Mouse (Mus musculus): Measurements from ENCODE around the gene Ly6c1. TPM values are rescaled to one million over a fixed set of nuclear protein-coding genes. Genes with fewer than 3 reads are reported as not detected.
"Not testable (repeated sequence)": the region's sequence is repeated elsewhere in the genome, so short reads cannot be mapped to it uniquely, and the experiment has no call there.

The Ly6c1 gene
- 0.33 and 0.61 TPM in 2 replicates for polyA plus RNA-seq (2016; fragmentation: Nextera tagmentation; extraction: Ambion mirVana)

DNA sequence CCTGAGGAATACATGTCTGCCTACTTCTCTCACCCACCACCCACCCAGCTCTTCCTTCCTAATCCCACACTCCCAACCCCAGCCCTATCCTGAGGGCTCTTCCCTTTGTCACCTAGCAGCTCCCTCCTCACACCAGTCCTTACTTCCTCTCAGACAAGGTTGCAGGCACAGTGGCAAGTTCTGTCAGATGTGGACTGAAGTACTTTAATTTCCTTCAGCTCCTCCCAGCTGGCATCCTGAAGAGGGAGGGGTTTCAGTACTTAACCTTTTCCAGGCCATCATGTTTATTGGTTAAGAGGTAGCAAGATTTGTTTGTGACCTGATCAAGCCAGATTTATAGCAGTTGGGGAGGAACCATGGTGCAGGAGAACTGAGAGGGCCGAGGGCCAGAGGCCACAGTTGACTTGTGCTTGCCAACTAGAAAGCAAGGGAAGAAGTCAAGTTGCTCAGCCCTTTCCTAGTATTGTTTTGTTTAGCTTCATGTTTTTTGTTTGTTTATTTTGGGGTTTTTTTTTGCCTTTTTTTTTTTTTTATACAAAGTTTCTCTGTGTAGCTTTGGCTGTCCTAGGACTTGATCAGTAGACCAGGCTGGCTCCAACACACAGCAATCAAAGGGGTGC is at the start of gene Ly6c1:
Gene Ly6c1, minus strand, starts transcription at position 189 of the 620 bp plus-strand sequence.
- not testable (repeated sequence) for ATAC-seq; H3K4me1 ChIP-seq; H3K9me3 ChIP-seq (replicated peaks); H3K27me3 ChIP-seq (replicated peaks); H3K4me3 ChIP-seq; H3K36me3 ChIP-seq; H3K9ac ChIP-seq; H3K4me2 ChIP-seq; H3K27ac ChIP-seq
- 44% methylated on average over 1 of the region's 1 CpGs for WGBS (ENCODE audit: insufficient replicate concordance)

- not testable (repeated sequence) for H3K27ac ChIP-seq; H3K4me3 ChIP-seq; H3K9me3 ChIP-seq (replicated peaks); H3K4me2 ChIP-seq; H3K36me3 ChIP-seq; H3K9ac ChIP-seq; H3K4me1 ChIP-seq; H3K27me3 ChIP-seq (replicated peaks); ATAC-seq
- WGBS (ENCODE audit: insufficient replicate concordance) = 2% methylated on average over 2 of the region's 2 CpGs
Observed at GRCm38 (mm10) chr15:75088041-75088440, 39.4 kb upstream of the Ly6c1 start.

DNA sequence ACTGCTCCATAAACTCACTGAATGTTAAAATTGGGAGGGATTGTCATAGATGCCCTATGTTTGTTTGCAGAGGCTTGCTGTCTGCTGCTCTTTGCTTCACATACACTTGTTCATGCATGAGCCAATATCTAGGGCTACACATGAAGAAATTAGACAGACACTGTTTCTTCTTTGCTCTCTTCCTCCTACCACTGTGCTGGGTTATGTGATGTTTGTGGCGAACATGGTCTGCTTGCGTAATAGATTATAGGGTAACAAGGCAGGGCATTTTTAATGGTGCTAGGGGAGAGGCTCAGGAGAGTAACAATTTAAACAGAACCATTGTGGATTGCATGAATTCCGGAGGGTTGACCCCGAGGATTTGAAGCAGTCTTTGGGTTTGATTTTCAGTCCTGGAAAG is 21.3 kb upstream of the Ly6c1 start:
- H3K4me3 ChIP-seq = no peak overlapping the region
- no peaks in the 10 kb centered on the region for H3K4me1 ChIP-seq
- H3K4me2 ChIP-seq = no peak overlapping the region
- no peak overlapping the region for H3K27ac ChIP-seq
- H3K36me3 ChIP-seq = no peaks in the 10 kb centered on the region
- no peaks in the 10 kb centered on the region for H3K27me3 ChIP-seq (replicated peaks)
- H3K9me3 ChIP-seq (replicated peaks) = no peaks in the 10 kb centered on the region
- no peak for ATAC-seq
- no peak overlapping the region for H3K9ac ChIP-seq
- WGBS (ENCODE audit: insufficient replicate concordance) = 65% methylated on average over 4 of the region's 4 CpGs

GRCm38 (mm10) chr15:75062030-75062574 is 13.5 kb upstream of the Ly6c1 start:
- 21% methylated on average over 6 of the region's 6 CpGs for WGBS (ENCODE audit: insufficient replicate concordance)
- not testable (repeated sequence) for ATAC-seq; H3K9ac ChIP-seq; H3K4me1 ChIP-seq; H3K27ac ChIP-seq; H3K4me3 ChIP-seq; H3K9me3 ChIP-seq (replicated peaks); H3K27me3 ChIP-seq (replicated peaks); H3K4me2 ChIP-seq; H3K36me3 ChIP-seq

DNA sequence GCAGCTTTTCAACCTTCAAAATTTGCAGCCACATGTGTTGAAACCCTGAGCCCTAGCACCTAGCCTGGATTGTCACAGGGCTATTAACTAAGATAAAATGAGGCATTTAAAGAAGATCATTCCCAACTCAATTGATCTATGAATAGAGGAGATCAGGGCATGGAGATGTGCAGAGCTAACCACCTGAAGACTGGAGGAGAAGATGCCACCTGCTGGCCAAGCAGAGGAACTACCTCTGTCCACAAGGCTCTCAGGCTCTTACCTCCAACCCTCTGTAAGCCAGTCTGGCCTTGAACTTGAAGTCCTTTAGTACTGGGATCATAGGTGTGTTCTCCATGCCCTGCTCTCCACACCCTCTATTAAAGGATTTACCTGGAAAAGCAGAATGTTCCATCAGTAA is 11.9 kb upstream of the Ly6c1 start:
- no peak for ATAC-seq
- H3K9me3 ChIP-seq (replicated peaks) = no peaks in the 10 kb centered on the region
- H3K4me3 ChIP-seq = no peak overlapping the region
- H3K36me3 ChIP-seq = no peaks in the 10 kb centered on the region
- no peak overlapping the region for H3K9ac ChIP-seq
- no peak overlapping the region for H3K4me2 ChIP-seq
- H3K27ac ChIP-seq = no peak overlapping the region
- H3K4me1 ChIP-seq = no peaks in the 10 kb centered on the region
- no peaks in the 10 kb centered on the region for H3K27me3 ChIP-seq (replicated peaks)

DNA sequence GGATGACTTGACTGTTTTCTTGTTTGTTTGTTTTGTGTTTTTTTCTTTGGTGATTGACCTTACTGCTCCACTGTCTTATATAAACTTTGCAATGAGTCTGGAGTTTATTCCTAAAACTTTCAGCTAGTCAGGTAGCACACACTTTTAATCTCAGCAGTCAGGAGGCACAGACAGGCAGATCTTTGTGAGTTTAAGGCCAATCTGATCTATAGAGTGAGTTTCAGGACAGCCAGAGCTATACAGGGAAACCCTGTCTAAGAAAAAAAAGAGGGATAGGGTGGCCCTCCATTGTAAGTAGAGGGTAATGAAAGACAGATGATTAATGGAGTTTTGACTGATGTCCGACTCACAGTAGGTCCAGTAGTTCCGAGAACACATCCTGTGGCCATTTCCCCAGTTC is 7.4 kb upstream of the Ly6c1 start:
- H3K27me3 ChIP-seq (replicated peaks) = no peaks in the 10 kb centered on the region
- H3K9me3 ChIP-seq (replicated peaks) = no peaks in the 10 kb centered on the region
- H3K4me2 ChIP-seq = no peak overlapping the region
- 52% methylated on average over 2 of the region's 2 CpGs for WGBS (ENCODE audit: insufficient replicate concordance)
- H3K4me1 ChIP-seq = no peaks in the 10 kb centered on the region
- no peak for ATAC-seq
- no peak overlapping the region for H3K4me3 ChIP-seq
- no peaks in the 10 kb centered on the region for H3K36me3 ChIP-seq
- H3K9ac ChIP-seq = no peak overlapping the region
- H3K27ac ChIP-seq = no peak overlapping the region

- not testable (repeated sequence) for H3K4me3 ChIP-seq; ATAC-seq; H3K4me2 ChIP-seq; H3K9ac ChIP-seq; H3K4me1 ChIP-seq; H3K36me3 ChIP-seq; H3K27ac ChIP-seq; H3K27me3 ChIP-seq (replicated peaks); H3K9me3 ChIP-seq (replicated peaks)
- WGBS (ENCODE audit: insufficient replicate concordance) = 30% methylated on average over 3 of the region's 3 CpGs
Observed at GRCm38 (mm10) chr15:75055425-75055824, 6.8 kb upstream of the Ly6c1 start.

GRCm38 (mm10) chr15:75052414-75052813 is 3.8 kb upstream of the Ly6c1 start:
- H3K9ac ChIP-seq; ATAC-seq; H3K9me3 ChIP-seq (replicated peaks); H3K27ac ChIP-seq; H3K36me3 ChIP-seq; H3K4me1 ChIP-seq; H3K4me3 ChIP-seq; H3K27me3 ChIP-seq (replicated peaks); H3K4me2 ChIP-seq: not testable (repeated sequence)
- 97% methylated on average over 2 of the region's 2 CpGs for WGBS (ENCODE audit: insufficient replicate concordance)

GRCm38 (mm10) chr15:75051141-75051540 is 2.5 kb upstream of the Ly6c1 start:
- 63% methylated on average over 3 of the region's 3 CpGs for WGBS (ENCODE audit: insufficient replicate concordance)
- H3K4me2 ChIP-seq, H3K9ac ChIP-seq: not testable (repeated sequence)

DNA sequence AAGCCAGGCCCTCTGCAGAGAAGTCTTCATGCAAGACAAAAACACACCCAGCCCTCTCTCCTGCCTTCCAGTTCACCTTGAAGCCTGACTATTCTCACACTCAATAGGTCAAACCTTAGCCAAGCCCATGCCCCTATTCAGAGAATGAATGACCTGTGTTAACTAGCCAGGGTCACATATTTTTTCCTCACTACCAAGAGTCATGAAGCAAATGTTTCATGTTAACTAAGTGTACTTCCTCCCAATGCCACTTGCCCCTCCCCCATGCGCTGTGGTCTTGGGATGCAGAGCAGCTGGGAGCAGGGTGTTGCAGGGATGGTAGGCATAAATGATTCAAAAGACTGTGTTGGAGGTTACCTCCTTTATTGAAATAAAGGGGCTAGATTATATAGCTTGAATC is 2.0 kb upstream of the Ly6c1 start:
- H3K9ac ChIP-seq; H3K4me3 ChIP-seq; H3K36me3 ChIP-seq; H3K4me2 ChIP-seq; H3K9me3 ChIP-seq (replicated peaks); ATAC-seq; H3K27ac ChIP-seq; H3K4me1 ChIP-seq; H3K27me3 ChIP-seq (replicated peaks): not testable (repeated sequence)
- WGBS (ENCODE audit: insufficient replicate concordance) = 61% methylated on average over 1 of the region's 1 CpGs

More at GRCm38 (mm10) chr15:75051141-75051540, 2.5 kb upstream of the Ly6c1 start:
- H3K9me3 ChIP-seq (replicated peaks); H3K36me3 ChIP-seq; H3K4me1 ChIP-seq; ATAC-seq; H3K27ac ChIP-seq; H3K4me3 ChIP-seq; H3K27me3 ChIP-seq (replicated peaks): not testable (repeated sequence)

GRCm38 (mm10) chr15:75049811-75050210 is 1.2 kb upstream of the Ly6c1 start:
- not testable (repeated sequence) for H3K9ac ChIP-seq; ATAC-seq; H3K9me3 ChIP-seq (replicated peaks); H3K36me3 ChIP-seq; H3K4me1 ChIP-seq; H3K4me2 ChIP-seq; H3K27ac ChIP-seq; H3K27me3 ChIP-seq (replicated peaks); H3K4me3 ChIP-seq
- WGBS (ENCODE audit: insufficient replicate concordance) = 43% methylated on average over 2 of the region's 2 CpGs

DNA sequence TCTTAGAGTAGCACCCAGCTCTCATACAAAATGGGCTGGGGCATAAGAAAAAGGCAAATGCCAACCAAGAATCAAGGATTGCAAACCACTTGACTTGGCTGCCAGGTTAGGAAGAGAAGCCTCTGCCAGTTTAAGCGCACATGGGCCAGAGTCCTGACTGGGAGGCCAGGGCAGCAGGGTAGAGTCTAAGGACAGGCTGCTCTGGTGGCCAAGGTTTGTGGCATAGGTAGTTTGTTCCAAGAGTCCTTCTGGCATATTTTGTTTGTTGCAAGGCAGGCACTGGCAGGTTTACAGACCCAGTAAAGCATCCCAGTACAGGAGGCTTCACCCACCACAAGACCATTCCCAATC is 685 bp downstream of the Ly6c1 start:
- 80% methylated on average over 1 of the region's 1 CpGs for WGBS (ENCODE audit: insufficient replicate concordance)
- not testable (repeated sequence) for ATAC-seq; H3K9ac ChIP-seq; H3K4me2 ChIP-seq; H3K4me3 ChIP-seq; H3K27me3 ChIP-seq (replicated peaks); H3K36me3 ChIP-seq; H3K4me1 ChIP-seq; H3K27ac ChIP-seq; H3K9me3 ChIP-seq (replicated peaks)

DNA sequence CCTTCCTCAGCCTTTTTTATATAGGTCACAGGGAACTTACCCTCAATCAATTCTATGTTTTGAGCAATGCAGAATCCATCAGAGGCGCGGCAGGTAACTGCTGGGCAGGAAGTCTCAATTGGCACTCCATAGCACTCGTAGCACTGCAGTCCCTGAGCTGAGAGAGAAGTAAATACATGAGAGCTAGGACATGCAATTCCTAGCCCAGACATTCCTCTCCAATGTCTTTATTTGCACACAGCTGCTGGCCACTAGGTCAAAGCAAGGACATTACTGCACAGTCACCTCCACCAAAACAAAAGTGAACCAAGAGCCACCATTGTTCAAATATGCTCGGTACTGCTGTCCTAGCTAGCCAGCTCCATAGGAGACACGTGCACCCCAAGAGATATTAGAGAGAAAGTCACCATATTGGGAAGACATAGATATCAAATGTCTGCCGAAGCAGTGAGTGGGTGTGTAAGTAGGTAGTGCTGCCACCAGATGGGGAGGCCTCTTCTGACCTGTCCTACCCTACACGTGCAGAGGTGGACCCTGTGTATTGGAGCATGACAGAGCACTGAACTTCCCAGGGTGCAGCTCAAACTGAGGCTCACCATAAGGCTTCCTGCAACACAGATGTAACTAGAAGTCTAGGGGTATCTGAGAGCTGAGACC is 1.2 kb downstream of the Ly6c1 start:
- not testable (repeated sequence) for H3K4me2 ChIP-seq; ATAC-seq; H3K4me1 ChIP-seq; H3K9ac ChIP-seq; H3K36me3 ChIP-seq; H3K9me3 ChIP-seq (replicated peaks); H3K27me3 ChIP-seq (replicated peaks); H3K4me3 ChIP-seq; H3K27ac ChIP-seq
- WGBS (ENCODE audit: insufficient replicate concordance) = 59% methylated on average over 5 of the region's 7 CpGs
